In the genomic region with DNA sequence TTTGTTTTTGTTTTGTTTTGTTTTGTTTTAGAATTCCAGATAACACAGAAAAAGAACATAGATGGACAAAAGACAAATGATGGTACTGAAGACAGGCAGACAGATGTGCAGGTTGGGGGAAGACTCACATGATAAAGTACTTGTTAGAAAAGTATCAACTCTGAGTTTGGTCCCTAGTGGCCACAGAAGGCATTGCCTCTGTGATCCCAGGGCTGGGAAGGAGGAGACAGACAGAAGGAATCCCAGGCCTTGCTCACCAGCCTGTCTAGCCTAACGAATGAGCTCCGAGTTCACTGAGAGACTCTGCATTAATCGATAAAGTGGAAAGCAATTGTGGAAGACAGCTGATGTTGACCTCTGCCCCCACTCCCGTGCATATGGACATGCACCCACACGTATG, we compare ENCODE assay signal across 12 mouse cellular contexts. TPM values are rescaled to one million over a fixed set of nuclear protein-coding genes. Genes with fewer than 3 reads are reported as not detected.
A peak's percentile ranks its signal among the peaks of the same experiment; 100 is the strongest.
DNase-seq lines count a peak whose midpoint lies in the region; TF ChIP-seq lines count a peak whose summit lies in the region.
"Had no signal": no experiment of that assay in that cellular context is flagged by ENCODE, and none has a peak within 500 bp of the region (broad histone marks: within the 10 kb centered on the region; RNA-seq: fewer than 3 reads in every experiment).

No protein-coding gene starts in this region.

- peak; percentile 57 for TF ChIP-seq CTCF in left cerebral cortex, adult 2 months (IDR thresholded peaks at IDR 0.05)
- peak; percentile 13; the same call in 1 of the 2 replicates for TF ChIP-seq CTCF in bone marrow macrophage, adult 2 months (IDR thresholded peaks at IDR 0.05; ENCODE audit: low read depth, low read length)
- peak; percentile 43; the same call in 1 of the 2 replicates for TF ChIP-seq CTCF in small intestine, adult 2 months (IDR thresholded peaks at IDR 0.05; ENCODE audit: extremely low read depth, insufficient read length, insufficient replicate concordance, low read depth, low read length)

- peaks cover 5% of the 10 kb centered on the region; the same call in 1 of the 2 replicates for H3K27me3 ChIP-seq in small intestine, adult 2 months (ENCODE audit: control insufficient read depth, insufficient read depth, low read length)
- peaks cover 52% of the 10 kb centered on the region for H3K27me3 ChIP-seq in hindbrain, embryonic 10.5 days (ENCODE audit: insufficient read depth, poor library complexity, severe bottlenecking)

- peak; percentile 49 for DNase-seq in adrenal gland, postnatal 14 days
- DNase-seq in adrenal gland, adult 18-20 months (ENCODE audit: low spot score in 2 of 2) = no peak
- no peak for DNase-seq in left cerebral cortex, adult 2 months (ENCODE audit: extremely low spot score in 1 of 2, low spot score in 2 of 2)
- no peak for DNase-seq in left cerebral cortex, adult 9 months (ENCODE audit: low spot score in 2 of 2)
- no peak for DNase-seq in frontal cortex, postnatal 25 days (ENCODE audit: low spot score in 2 of 2)
- no peak for DNase-seq in hindbrain, embryonic 10.5 days (ENCODE audit: low spot score)
- DNase-seq: adrenal gland, postnatal 25 days; B cell, adult 2 months; left cerebral cortex, postnatal 4 days had no signal

- no peaks in the 10 kb centered on the region for H3K9me3 ChIP-seq in hindbrain, embryonic 10.5 days
- H3K9me3 ChIP-seq: hindbrain, embryonic 15.5 days had no signal

- no peak overlapping the region for H3K4me3 ChIP-seq in left cerebral cortex, adult 2 months
- no peak overlapping the region for H3K4me3 ChIP-seq in bone marrow macrophage, adult 2 months (ENCODE audit: insufficient read depth, low read length)
- no peak overlapping the region for H3K4me3 ChIP-seq in small intestine, adult 2 months (ENCODE audit: low read depth, low read length)
- H3K4me3 ChIP-seq in hindbrain, embryonic 10.5 days = no peak overlapping the region
- H3K4me3 ChIP-seq: hindbrain, embryonic 15.5 days had no signal

- WGBS in small intestine, adult 2 months = 62% methylated on average over 5 of the region's 5 CpGs
- 57% methylated on average over 5 of the region's 5 CpGs for WGBS in hindbrain, embryonic 10.5 days

- no peak overlapping the region for H3K27ac ChIP-seq in left cerebral cortex, adult 2 months
- no peak overlapping the region for H3K27ac ChIP-seq in bone marrow macrophage, adult 2 months (ENCODE audit: insufficient read depth, low read depth, low read length)
- H3K27ac ChIP-seq in small intestine, adult 2 months (ENCODE audit: insufficient read depth, low read depth, low read length) = no peak overlapping the region
- no peak overlapping the region for H3K27ac ChIP-seq in hindbrain, embryonic 10.5 days
- H3K27ac ChIP-seq: hindbrain, embryonic 15.5 days had no signal

- intact Hi-C loops in left cerebral cortex, adult 2 months (cut with DNase I) = no loop called here

- TF ChIP-seq POLR2A in bone marrow macrophage, adult 2 months (IDR thresholded peaks at IDR 0.05; ENCODE audit: borderline replicate concordance, low read depth, low read length) = no peak
- TF ChIP-seq POLR2A in small intestine, adult 2 months (IDR thresholded peaks at IDR 0.05; ENCODE audit: low read depth, low read length) = no peak

- peaks cover 27% of the 10 kb centered on the region for H3K4me1 ChIP-seq in bone marrow macrophage, adult 2 months (ENCODE audit: control insufficient read depth, insufficient read depth, low read length)
- H3K4me1 ChIP-seq in small intestine, adult 2 months (ENCODE audit: control insufficient read depth, insufficient read depth, insufficient read length, low read length) = peaks cover 5% of the 10 kb centered on the region
- peaks cover 36% of the 10 kb centered on the region for H3K4me1 ChIP-seq in hindbrain, embryonic 10.5 days (replicated peaks)

- no peaks in the 10 kb centered on the region for H3K36me3 ChIP-seq in small intestine, adult 2 months (ENCODE audit: control insufficient read depth, insufficient read depth, low read length)
- no peaks in the 10 kb centered on the region for H3K36me3 ChIP-seq in hindbrain, embryonic 10.5 days
- H3K36me3 ChIP-seq: hindbrain, embryonic 15.5 days had no signal

RNA-seq across cellular contexts. Expression of a gene that starts 10.7 kb away (rescaled TPM):
- total RNA-seq in adrenal gland, postnatal 14 days (2021) = 21.0 and 23.4 TPM in 2 replicates
- 10 to 100 TPM; 17.9 to 19.8 TPM for total RNA-seq in adrenal gland, adult 18-20 months (2021)
- 10 to 100 TPM; 20.3 to 20.6 TPM for total RNA-seq in left cerebral cortex, adult 2 months (2021)
- polyA plus RNA-seq in bone marrow macrophage, adult 2 months (2012; ENCODE audit: insufficient read depth, insufficient read length, missing spikeins) = 166 TPM in 2 replicates
- polyA plus RNA-seq in small intestine, adult 2 months (2012; rRNA removed) = 33.5 and 65.6 TPM in 2 replicates
- 14.5 and 16.9 TPM in 2 replicates for polyA plus RNA-seq in hindbrain, embryonic 10.5 days (2016; fragmentation: Nextera tagmentation; extraction: Ambion mirVana)

RNA-seq across cellular contexts. Expression of a gene that starts 22.2 kb away (rescaled TPM):
- 3.5 and 5.0 TPM in 2 replicates for total RNA-seq in adrenal gland, postnatal 14 days (2021)
- total RNA-seq in adrenal gland, adult 18-20 months (2021) = 1 to 10 TPM; 1.1 to 1.3 TPM
- total RNA-seq in left cerebral cortex, adult 2 months (2021) = not detected
- polyA plus RNA-seq in bone marrow macrophage, adult 2 months (2012; ENCODE audit: insufficient read depth, insufficient read length, missing spikeins) = not detected in 2 replicates
- polyA plus RNA-seq in small intestine, adult 2 months (2012; rRNA removed) = 0.13 and 0.65 TPM in 2 replicates
- polyA plus RNA-seq in hindbrain, embryonic 10.5 days (2016; fragmentation: Nextera tagmentation; extraction: Ambion mirVana) = 0.33 and 0.39 TPM in 2 replicates
- polyA plus RNA-seq: hindbrain, embryonic 15.5 days had no signal
